Mouse (Mus musculus) kidney, postnatal 0 days (tissue): ENCODE results near the gene Cysltr1. TPM values are rescaled to one million over a fixed set of nuclear protein-coding genes. Genes with fewer than 3 reads are reported as not detected.

Experiments
- ATAC-seq: fragments of 200-750 bp; cut with Nextera tagmentation; replicated peaks from 2 replicates; pipeline ENCODE4 v1.8.0; 2017; ENCODE audit warnings: low read depth, moderate number of reproducible peaks, moderate TSS enrichment, moderate library complexity; ENCODE audit not compliant: low FRiP score
- DNase-seq: peaks from one replicate; pipeline ENCODE4 v3.0.0-alpha.2; 2016; ENCODE audit warnings: low spot score
- H3K27ac ChIP-seq: fragments of 300-500 bp; sonication (generic); 2 replicates; pipeline ENCODE4 v1.5.1; 2014; ENCODE audit warnings: mild to moderate bottlenecking
- H3K27me3 ChIP-seq: fragments of 300-500 bp; sonication (generic); 2 replicates; pipeline ENCODE4 v1.6.1; 2014; ENCODE audit warnings: low read length, mixed read lengths; ENCODE audit not compliant: insufficient read depth
- H3K36me3 ChIP-seq: fragments of 300-500 bp; sonication (generic); 2 replicates; pipeline ENCODE4 v1.6.1; 2014; ENCODE audit warnings: low read length, mixed read lengths; ENCODE audit not compliant: insufficient read depth
- H3K4me1 ChIP-seq: fragments of 300-500 bp; sonication (generic); replicated peaks from 2 replicates; pipeline ENCODE4 v1.6.1; 2014; ENCODE audit warnings: antibody characterized with exemption, low read length, mixed read lengths; ENCODE audit not compliant: insufficient read depth
- H3K4me2 ChIP-seq: fragments of 300-500 bp; sonication (generic); 2 replicates; pipeline ENCODE4 v1.6.1; 2014; ENCODE audit warnings: mild to moderate bottlenecking, low read length, moderate library complexity, mixed read lengths
- H3K4me3 ChIP-seq: fragments of 300-500 bp; sonication (generic); replicated peaks from 2 replicates; pipeline ENCODE4 v1.5.1; 2014; ENCODE audit warnings: low read depth, low read length
- H3K9ac ChIP-seq: fragments of 300-500 bp; sonication (generic); 2 replicates; pipeline ENCODE4 v1.6.1; 2014; ENCODE audit warnings: low read depth, low read length
- H3K9me3 ChIP-seq: fragments of 300-500 bp; sonication (generic); replicated peaks from 2 replicates; pipeline ENCODE4 v1.6.1; 2016; ENCODE audit warnings: low read length, inconsistent platforms, mixed read lengths
- CTCF ChIP-seq: IDR thresholded peaks from 2 replicates; pipeline ENCODE4 v1.5.1; 2016; ENCODE audit warnings: antibody characterized with exemption, low read depth, mild to moderate bottlenecking, moderate library complexity
- WGBS: fragments of 180-500 bp; shearing (Covaris S2); extraction: QIAGEN DNeasy Blood & Tissue Kit; methylation state at CpG from one replicate; pipeline ENCODE4 v1.1.7; 2014; 5-methylcytosine and 5-hydroxymethylcytosine counted together
- polyA plus RNA-seq: library from polyadenylated mRNA; unstranded; fragments of >200 nt; fragmentation: Nextera tagmentation; extraction: Ambion mirVana; gene quantifications from 2 replicates; pipeline ENCODE4 v1.2.1, GENCODE M21; 2015

The Cysltr1 gene
- polyA plus RNA-seq, 1 experiment from 2014 or later, result 3.2 TPM

- Histone ChIP-seq H3K9me3 (no peaks in the 10 kb centered on the region), H3K36me3 (no peaks in the 10 kb centered on the region), H3K4me3 (0 out of 2 replicates have a peak overlapping the region, but pooled peaks have one; percentile 5), H3K9ac (no peak overlapping the region), H3K27me3 (no peaks in the 10 kb centered on the region), H3K4me2 (peak overlapping the region; percentile 43), H3K27ac (peak overlapping the region; percentile 10; the same call in 1 of the 2 replicates), H3K4me1 (no peaks in the 10 kb centered on the region)
- no peak for ATAC-seq
- no peak for TF ChIP-seq CTCF
- DNase-seq, result peak; percentile 9
- WGBS, result 29% methylated on average over 9 of the region's 9 CpGs
Measured at GRCm38 (mm10) chrX:106602574-106603258, 763 bp downstream of the Cysltr1 start.

- TF ChIP-seq CTCF, result no peak
- no peak overlapping the region for H3K27ac ChIP-seq
- H3K4me1 ChIP-seq, result no peaks in the 10 kb centered on the region
- ATAC-seq (no peak), DNase-seq (no peak)
- H3K4me3 ChIP-seq, result no peak overlapping the region
- no peaks in the 10 kb centered on the region for H3K9me3 ChIP-seq
- H3K4me2 ChIP-seq, result no peak overlapping the region
- WGBS, result 70% methylated on average over 1 of the region's 1 CpGs
- H3K27me3 ChIP-seq, result no peaks in the 10 kb centered on the region
- H3K36me3 ChIP-seq, result no peaks in the 10 kb centered on the region
- no peak overlapping the region for H3K9ac ChIP-seq
Measured at GRCm38 (mm10) chrX:106595904-106596303, 7.6 kb downstream of the Cysltr1 start.

DNA sequence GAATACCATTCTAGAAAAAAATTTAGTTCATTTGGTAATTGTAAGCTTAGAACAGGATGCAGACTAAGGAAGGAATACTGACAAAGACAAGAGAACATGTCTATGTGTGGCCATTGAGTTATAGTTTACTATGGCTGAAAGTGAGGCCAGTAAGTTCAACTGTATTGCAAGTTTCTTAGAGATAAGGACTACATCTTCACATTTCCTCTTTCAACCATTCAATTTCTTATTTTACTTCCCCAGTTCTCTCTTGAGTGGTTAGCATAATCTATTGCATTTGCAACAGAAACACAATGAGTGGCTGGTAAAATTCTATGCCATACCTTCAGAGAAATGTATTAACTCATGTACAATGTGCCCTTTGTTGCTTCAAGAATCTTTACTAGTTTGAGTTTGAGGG, 9.6 kb downstream of the Cysltr1 start:
- no peak overlapping the region for H3K4me3 ChIP-seq
- no peaks in the 10 kb centered on the region for H3K4me1 ChIP-seq
- no peak overlapping the region for H3K27ac ChIP-seq
- H3K9me3 ChIP-seq, result no peaks in the 10 kb centered on the region
- no peak for DNase-seq
- no peaks in the 10 kb centered on the region for H3K27me3 ChIP-seq
- H3K9ac ChIP-seq, result no peak overlapping the region
- H3K4me2 ChIP-seq, result no peak overlapping the region
- H3K36me3 ChIP-seq, result no peaks in the 10 kb centered on the region
- no peak for TF ChIP-seq CTCF
- no peak for ATAC-seq

GRCm38 (mm10) chrX:106582886-106583285, 20.6 kb downstream of the Cysltr1 start, which contains the start of gene Gm5127:
Gm5127 (plus strand) TSS chrX:106583186.
- H3K27me3 ChIP-seq, result no peaks in the 10 kb centered on the region
- TF ChIP-seq CTCF, result no peak
- no peaks in the 10 kb centered on the region for H3K36me3 ChIP-seq
- ATAC-seq (no peak), DNase-seq (no peak)
- no peaks in the 10 kb centered on the region for H3K4me1 ChIP-seq
- no peak within 1 kb of the TSS for H3K9ac ChIP-seq
- H3K9me3 ChIP-seq, result no peaks in the 10 kb centered on the region
- 48% methylated on average over 3 of the region's 3 CpGs for WGBS
- no peak within 1 kb of the TSS for H3K4me3 ChIP-seq
- H3K4me2 ChIP-seq, result no peak within 1 kb of the TSS
- H3K27ac ChIP-seq, result no peak within 1 kb of the TSS

DNA sequence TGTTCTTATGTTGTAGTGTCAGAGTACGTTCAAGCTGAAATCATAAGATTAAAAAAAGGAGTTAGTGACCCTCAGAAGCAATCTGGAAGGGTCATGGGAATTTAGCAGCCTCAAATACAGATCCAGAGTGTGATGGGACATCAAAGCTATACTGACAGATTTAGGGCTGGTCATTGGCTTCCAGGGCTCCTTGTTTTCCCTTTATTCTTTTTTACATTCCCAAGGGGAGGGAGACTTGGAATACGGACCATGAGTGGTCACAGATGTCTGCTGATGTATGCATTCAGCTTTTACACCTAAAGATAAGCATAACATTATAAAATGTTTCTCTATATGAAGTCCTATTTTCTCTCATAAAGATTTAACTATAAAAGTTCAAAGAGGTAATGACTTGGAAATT, 21.3 kb downstream of the Cysltr1 start:
- peak; percentile 1 for DNase-seq
- Histone ChIP-seq H3K27ac (no peak overlapping the region), H3K27me3 (no peaks in the 10 kb centered on the region), H3K36me3 (no peaks in the 10 kb centered on the region), H3K9ac (no peak overlapping the region), H3K4me1 (no peaks in the 10 kb centered on the region), H3K9me3 (no peaks in the 10 kb centered on the region), H3K4me3 (no peak overlapping the region), H3K4me2 (no peak overlapping the region)
- no peak for TF ChIP-seq CTCF
- WGBS, result 29% methylated on average over 2 of the region's 2 CpGs
- ATAC-seq, result no peak

DNA sequence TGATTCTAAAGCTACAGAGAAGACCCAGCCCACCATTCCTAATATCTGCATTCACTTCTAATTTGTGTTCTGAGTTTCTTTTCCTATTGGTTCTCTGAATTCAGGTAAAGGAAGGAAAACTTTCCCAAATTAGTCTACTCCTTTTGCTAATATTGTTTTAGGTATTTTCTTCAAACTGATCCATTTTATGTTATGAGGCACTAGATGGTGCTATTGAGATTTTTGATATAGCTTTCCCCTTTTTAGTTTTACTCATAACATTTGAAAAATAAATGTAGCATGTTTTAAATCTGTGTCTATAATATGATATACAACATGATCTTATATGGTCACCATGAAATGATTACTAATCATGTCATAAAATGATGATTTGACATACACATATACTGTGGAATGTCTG, 23.1 kb downstream of the Cysltr1 start:
- Histone ChIP-seq H3K9me3 (no peaks in the 10 kb centered on the region), H3K36me3 (no peaks in the 10 kb centered on the region), H3K27me3 (no peaks in the 10 kb centered on the region), H3K4me2 (no peak overlapping the region), H3K4me1 (no peaks in the 10 kb centered on the region), H3K9ac (no peak overlapping the region), H3K4me3 (no peak overlapping the region), H3K27ac (no peak overlapping the region)
- no peak for ATAC-seq
- TF ChIP-seq CTCF, result peak; percentile 35
- peak; percentile 5 for DNase-seq

DNA sequence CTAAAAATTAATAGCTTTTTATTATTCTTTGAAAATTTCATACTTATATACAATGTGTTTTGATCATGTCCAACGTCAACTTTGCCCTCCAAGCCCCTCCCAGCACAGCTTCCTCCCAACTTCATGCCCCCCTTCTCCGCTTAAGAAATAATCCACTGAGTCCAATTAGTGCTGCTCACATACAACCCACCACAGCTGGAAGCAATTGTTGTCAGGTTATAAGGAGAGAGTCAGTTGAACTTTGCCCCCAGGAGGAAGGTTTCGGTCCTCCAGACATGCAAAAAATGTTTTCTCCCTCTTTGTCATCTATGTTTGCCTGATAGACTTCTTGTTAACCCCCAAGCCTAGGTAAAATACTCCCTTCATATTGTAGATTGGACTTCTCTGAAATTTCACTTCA, 24.5 kb downstream of the Cysltr1 start:
- H3K4me1 ChIP-seq, result no peaks in the 10 kb centered on the region
- no peaks in the 10 kb centered on the region for H3K27me3 ChIP-seq
- no peak overlapping the region for H3K4me2 ChIP-seq
- no peak overlapping the region for H3K4me3 ChIP-seq
- WGBS, result 65% methylated on average over 3 of the region's 3 CpGs
- H3K9ac ChIP-seq, result no peak overlapping the region
- ATAC-seq (no peak), DNase-seq (no peak)
- no peak for TF ChIP-seq CTCF
- no peak overlapping the region for H3K27ac ChIP-seq
- no peaks in the 10 kb centered on the region for H3K9me3 ChIP-seq
- H3K36me3 ChIP-seq, result no peaks in the 10 kb centered on the region
